Mouse (Mus musculus) CH12.LX (cell line): Measurements from ENCODE around the gene March9. TPM values are rescaled to one million over a fixed set of nuclear protein-coding genes. Genes with fewer than 3 reads are reported as not detected.
A peak's percentile ranks its signal among the peaks of the same experiment; 100 is the strongest.

Experiments used
- DNase-seq: peaks from one replicate; pipeline ENCODE4 v3.0.0-alpha.2; 2013; ENCODE audit errors: extremely low read depth
- H3K27ac ChIP-seq: 2 replicates; pipeline ENCODE4 v1.5.1; 2012; ENCODE audit warnings: low read depth, mild to moderate bottlenecking, control low read depth, moderate library complexity; ENCODE audit not compliant: insufficient read depth
- H3K27me3 ChIP-seq: replicated peaks from 2 replicates; pipeline ENCODE3; 2012; ENCODE audit warnings: inconsistent platforms
- H3K36me3 ChIP-seq, 2 experiments: replicated peaks in 1 of 2; 2 replicates each; pipeline versions ENCODE3 to v1.6.1; 2012; ENCODE audit warnings: inconsistent platforms in 1 of 2, low read length in 1 of 2, mild to moderate bottlenecking in 1 of 2, mixed read lengths in 1 of 2, moderate library complexity in 1 of 2; ENCODE audit not compliant: control insufficient read depth in 1 of 2, insufficient read depth in 1 of 2
- H3K4me1 ChIP-seq, 2 experiments: 2 replicates each; pipeline ENCODE4 v1.6.1; 2012; ENCODE audit warnings: inconsistent platforms in 1 of 2, moderate library complexity in 1 of 2; ENCODE audit not compliant: insufficient read depth in 2 of 2, control insufficient read depth in 1 of 2
- H3K4me2 ChIP-seq: 2 replicates; pipeline ENCODE4 v1.6.1; 2012; ENCODE audit warnings: low read depth, mild to moderate bottlenecking, control low read depth; ENCODE audit not compliant: poor library complexity, insufficient read depth, severe bottlenecking
- H3K4me3 ChIP-seq, 3 experiments: fragments of 150-350 bp in 1 of 3; sonication (generic) in 1 of 3; replicated peaks in 1 of 3; 2 replicates each; pipeline versions ENCODE3 to v1.5.1; 2011 to 2012; ENCODE audit warnings: low read depth in 2 of 3, low read length in 2 of 3, mild to moderate bottlenecking in 2 of 3, moderate library complexity in 2 of 3, control low read depth in 1 of 3, improper control_type of control experiment in 1 of 3, inconsistent platforms in 1 of 3, mixed read lengths in 1 of 3; ENCODE audit not compliant: poor library complexity in 1 of 3
- H3K79me2 ChIP-seq: replicated peaks from 2 replicates; pipeline ENCODE4 v1.6.1; 2012; ENCODE audit warnings: mild to moderate bottlenecking, moderate library complexity; ENCODE audit not compliant: control insufficient read depth, poor library complexity, insufficient read depth, severe bottlenecking; ENCODE audit errors: extremely low read depth
- H3K9ac ChIP-seq: 2 replicates; pipeline ENCODE4 v1.6.1; 2012; ENCODE audit warnings: low read depth, mild to moderate bottlenecking, control low read depth, moderate library complexity; ENCODE audit not compliant: insufficient read depth
- H3K9me3 ChIP-seq: replicated peaks from 2 replicates; pipeline ENCODE3; 2012; ENCODE audit warnings: low read length, inconsistent platforms, mixed read lengths
- CHD2 ChIP-seq: IDR thresholded peaks from 2 replicates; pipeline ENCODE4 v1.6.1; 2011; ENCODE audit warnings: low read length, improper control_type of control experiment
- E2F4 ChIP-seq: IDR thresholded peaks from 2 replicates; pipeline ENCODE4 v1.6.1; 2011; ENCODE audit warnings: low read depth, low read length, improper control_type of control experiment; ENCODE audit not compliant: insufficient replicate concordance
- ELF1 ChIP-seq: IDR thresholded peaks from 2 replicates; pipeline ENCODE4 v1.6.1; 2014; ENCODE audit warnings: low read depth, mild to moderate bottlenecking, inconsistent platforms, low read length, improper control_type of control experiment
- EP300 ChIP-seq: IDR thresholded peaks from 2 replicates; pipeline ENCODE4 v1.6.1; 2011; ENCODE audit warnings: low read length, improper control_type of control experiment
- IRF4 ChIP-seq: IDR thresholded peaks from 2 replicates; pipeline ENCODE4 v1.6.1; 2014; ENCODE audit warnings: low read depth, mild to moderate bottlenecking, inconsistent platforms, low read length, improper control_type of control experiment
- JUN ChIP-seq: IDR thresholded peaks from 2 replicates; pipeline ENCODE4 v1.6.1; 2011; ENCODE audit warnings: low read depth, mild to moderate bottlenecking, low read length, improper control_type of control experiment, moderate library complexity; ENCODE audit not compliant: insufficient read depth
- JUND ChIP-seq: conservative IDR thresholded peaks from 2 replicates; pipeline ENCODE4 v1.6.1; 2011; ENCODE audit warnings: low read depth, low read length, improper control_type of control experiment
- MAFK ChIP-seq: IDR thresholded peaks from 2 replicates; pipeline ENCODE4 v1.6.1; 2011; ENCODE audit warnings: low read length, improper control_type of control experiment; ENCODE audit not compliant: insufficient replicate concordance
- MAX ChIP-seq: IDR thresholded peaks from 2 replicates; pipeline ENCODE4 v1.6.1; 2011; ENCODE audit warnings: low read length, improper control_type of control experiment
- MXI1 ChIP-seq: IDR thresholded peaks from 2 replicates; pipeline ENCODE4 v1.6.1; 2011; ENCODE audit warnings: mild to moderate bottlenecking, low read depth, low read length, improper control_type of control experiment
- MYC ChIP-seq: IDR thresholded peaks from 2 replicates; pipeline ENCODE4 v1.6.1; 2011; ENCODE audit warnings: low read depth, mild to moderate bottlenecking, improper control_type of control experiment, low read length
- POLR2AphosphoS2 ChIP-seq: IDR thresholded peaks from 2 replicates; pipeline ENCODE4 v1.6.1; 2011; ENCODE audit warnings: low read depth, low read length, improper control_type of control experiment
- SIN3A ChIP-seq: IDR thresholded peaks from 2 replicates; pipeline ENCODE4 v1.6.1; 2012; ENCODE audit warnings: low read length, improper control_type of control experiment, inconsistent platforms
- SMC3 ChIP-seq: IDR thresholded peaks from 2 replicates; pipeline ENCODE4 v1.6.1; 2011; ENCODE audit warnings: low read depth, low read length, improper control_type of control experiment
- TCF12 ChIP-seq: IDR thresholded peaks from 2 replicates; pipeline ENCODE4 v1.6.1; 2014; ENCODE audit warnings: low read depth, mild to moderate bottlenecking, inconsistent platforms, low read length, improper control_type of control experiment
- UBTF ChIP-seq: IDR thresholded peaks from 2 replicates; pipeline ENCODE4 v1.6.1; 2012; ENCODE audit warnings: low read depth, mild to moderate bottlenecking, inconsistent platforms, low read length, improper control_type of control experiment, moderate library complexity
- USF2 ChIP-seq: conservative IDR thresholded peaks from 2 replicates; pipeline ENCODE4 v1.6.1; 2011; ENCODE audit warnings: low read depth, low read length, improper control_type of control experiment
- ZC3H11A ChIP-seq: IDR thresholded peaks from 2 replicates; pipeline ENCODE4 v1.6.1; 2012; ENCODE audit warnings: low read depth, mild to moderate bottlenecking, inconsistent platforms, low read length, improper control_type of control experiment
- ZKSCAN1 ChIP-seq: IDR thresholded peaks from 2 replicates; pipeline ENCODE4 v1.6.1; 2012; ENCODE audit warnings: low read depth, inconsistent platforms, low read length, improper control_type of control experiment, borderline replicate concordance
- ZNF384 ChIP-seq: IDR thresholded peaks from 2 replicates; pipeline ENCODE4 v1.6.1; 2012; ENCODE audit warnings: low read depth, low read length, improper control_type of control experiment, inconsistent platforms
- dilution Hi-C: fragments of 300-500 bp; cut with MboI; formaldehyde crosslinking; loops from 2 replicates; pipeline ENCODE4 v1.14.3; 2020; ENCODE audit warnings: low sequenced_read_pairs; ENCODE audit not compliant: extremely low pct_unique_long_range_greater_than_20kb, extremely low pct_ligation_motif_present
- in situ Hi-C: fragments of 300-500 bp; cut with MboI; formaldehyde crosslinking; loops from 3 replicates; pipeline ENCODE4 v1.14.3; 2019; ENCODE audit warnings: low sequenced_read_pairs, low pct_ligation_motif_present, low pct_unique_long_range_greater_than_20kb, mixed read lengths
- polyA plus RNA-seq: library from polyadenylated mRNA; unstranded; fragments of >175 nt; gene quantifications from 2 replicates; pipeline ENCODE4 v1.2.1, GENCODE M21; 2012; ENCODE audit warnings: low read depth; ENCODE audit not compliant: insufficient read length
- total RNA-seq, 2 experiments: library from RNA; depleted of rRNA; stranded (reverse); fragments of 300-350 nt in 1 of 2; fragments of >200 nt in 1 of 2; gene quantifications; 2 replicates each; pipeline ENCODE4 v1.2.3; 2012 to 2014

March9 gene
- total and polyA plus RNA-seq, 3 experiments: 0.68 to 3.4 (median 1.0) TPM

DNA sequence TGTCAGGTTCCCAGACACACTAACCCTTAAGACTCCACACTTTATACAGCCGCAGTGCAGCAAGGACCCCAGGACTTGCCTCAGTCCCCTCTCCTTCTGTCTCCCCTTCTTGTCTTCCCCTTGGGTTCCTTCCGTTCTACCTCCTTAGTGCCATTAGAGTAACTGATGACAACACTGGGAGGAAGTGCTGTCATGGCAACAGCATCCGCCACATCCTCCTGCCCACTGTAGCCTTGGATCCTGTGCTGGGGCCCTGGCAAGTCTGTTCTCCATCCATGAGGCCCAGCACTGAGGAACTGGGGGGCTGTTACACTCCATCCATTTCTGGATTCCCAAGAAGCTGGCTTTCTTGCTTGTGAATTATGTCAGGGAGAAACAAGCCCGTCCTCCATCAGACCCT, 16.1 kb upstream of the March9 start:
- Histone ChIP-seq H3K4me2 (peak overlapping the region; percentile 59), H3K27me3 (no peaks in the 10 kb centered on the region), H3K36me3 (peaks cover 16 to 35% of the 10 kb centered on the region in 2 experiments), H3K9ac (peak overlapping the region; percentile 59; the same call in 1 of the 2 replicates), H3K27ac (no peak overlapping the region), H3K79me2 (peaks cover 9% of the 10 kb centered on the region), H3K9me3 (no peaks in the 10 kb centered on the region), H3K4me1 (peaks cover 8 to 24% of the 10 kb centered on the region in 2 experiments; a peak in 3 of 4 replicates), H3K4me3 (peak overlapping the region; percentile 68 to 88 (median 77))
- TF ChIP-seq ZKSCAN1: no peak
- TF ChIP-seq SMC3: no peak
- TF ChIP-seq USF2: no peak
- TF ChIP-seq TCF12: no peak; the same call in 1 of the 2 replicates
- no peak for TF ChIP-seq EP300
- no peak for TF ChIP-seq IRF4
- TF ChIP-seq MAFK: no peak
- TF ChIP-seq CHD2: no peak
- TF ChIP-seq JUND: no peak
- no peak for TF ChIP-seq MYC
- no peak for TF ChIP-seq POLR2AphosphoS2
- no peak for TF ChIP-seq ZC3H11A
- TF ChIP-seq SIN3A: no peak; the same call in 1 of the 2 replicates
- dilution Hi-C loops (no loop called here), in situ Hi-C loops (no loop called here)
- DNase-seq: peak; percentile 76

DNA sequence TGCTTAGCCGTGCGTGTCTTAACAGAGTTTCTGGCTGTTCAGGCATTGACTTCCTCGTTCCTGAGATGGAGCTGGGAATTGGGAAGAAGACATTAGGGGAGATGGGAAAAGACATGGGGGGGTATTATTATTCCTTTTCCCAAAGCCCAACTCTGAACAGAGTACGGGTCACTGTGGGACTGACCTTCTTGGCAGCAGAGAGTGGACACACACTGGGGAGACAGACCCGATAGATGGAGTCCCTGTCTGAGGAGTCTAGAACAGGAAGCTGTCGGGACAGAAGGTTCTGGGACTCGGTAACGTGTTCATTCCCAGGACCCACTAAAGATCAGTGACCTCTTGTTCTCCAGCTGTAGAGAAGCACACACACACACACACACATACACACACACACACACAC, 15.7 kb upstream of the March9 start:
- TF ChIP-seq POLR2AphosphoS2 (no peak), ZNF384 (no peak), E2F4 (no peak), UBTF (no peak), CHD2 (no peak), MAFK (no peak), MAX (no peak), ZC3H11A (no peak), MXI1 (no peak; the same call in 1 of the 2 replicates), SMC3 (no peak), USF2 (no peak), ELF1 (no peak), JUN (no peak)
- TF ChIP-seq, all 38 proteins: peak for 0
- H3K4me3 ChIP-seq: peak overlapping the region; percentile 68 to 88 (median 77)
- in situ Hi-C loops (no loop called here), dilution Hi-C loops (no loop called here)
- peak overlapping the region; percentile 25; the same call in 1 of the 2 replicates for H3K27ac ChIP-seq
- peaks cover 12 to 31% of the 10 kb centered on the region in 2 experiments for H3K36me3 ChIP-seq
- peaks cover 9 to 27% of the 10 kb centered on the region in 2 experiments; a peak in 3 of 4 replicates for H3K4me1 ChIP-seq
- peak overlapping the region; percentile 59 for H3K4me2 ChIP-seq
- no peaks in the 10 kb centered on the region for H3K9me3 ChIP-seq
- peaks cover 9% of the 10 kb centered on the region for H3K79me2 ChIP-seq
- no peaks in the 10 kb centered on the region for H3K27me3 ChIP-seq
- peak overlapping the region; percentile 59 for H3K9ac ChIP-seq
- no peak for DNase-seq
